Mouse (Mus musculus) testis, adult 2 months (tissue): ENCODE measurements around the gene Mmd.

Experiments used
- CTCF ChIP-seq: fragments of 200-500 bp; IDR thresholded peaks from 2 replicates; pipeline ENCODE4 v1.5.1; 2012; ENCODE audit warnings: low read depth, mild to moderate bottlenecking, inconsistent platforms, low read length, moderate library complexity; ENCODE audit not compliant: control insufficient read depth, insufficient read depth, insufficient replicate concordance
- POLR2A ChIP-seq: fragments of 200-500 bp; IDR thresholded peaks from 2 replicates; pipeline ENCODE4 v1.6.1; 2012; ENCODE audit warnings: low read depth, mild to moderate bottlenecking, inconsistent platforms, low read length, moderate library complexity; ENCODE audit not compliant: control insufficient read depth

GRCm38 (mm10) chr11:90235221-90235620 is 14.0 kb upstream of the Mmd start:
- TF ChIP-seq CTCF (no peak), POLR2A (no peak)
